10 mouse cellular contexts compared by ENCODE assay signal in the genomic region with DNA sequence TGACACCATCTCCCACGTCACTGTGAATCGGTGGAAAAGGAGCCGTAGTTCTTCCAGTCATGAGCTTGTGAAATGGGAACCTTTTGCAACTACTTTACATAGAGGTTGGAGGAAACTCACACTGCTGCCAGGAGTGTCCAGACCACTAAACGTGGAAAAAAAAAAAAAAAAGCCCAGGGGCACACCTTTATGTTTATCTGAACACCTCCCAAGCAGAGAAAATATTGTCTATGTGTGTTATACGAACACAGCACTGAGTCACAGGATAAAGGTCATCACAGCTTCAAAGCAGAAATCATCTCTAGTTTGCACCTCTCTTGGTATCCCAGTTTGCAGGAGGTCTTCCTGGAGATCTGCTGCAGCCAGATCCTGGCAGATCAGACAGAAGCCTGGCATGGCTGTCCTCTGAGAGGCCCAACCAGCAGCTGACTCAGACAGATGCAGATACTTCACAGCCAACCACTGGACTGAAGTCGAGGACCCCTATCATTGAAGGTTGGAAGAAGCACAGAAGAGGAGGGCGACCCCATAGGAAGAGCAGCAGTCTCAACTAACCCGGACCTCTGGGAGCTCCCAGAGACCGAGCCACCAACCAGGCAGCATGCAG. TPM values are rescaled to one million over a fixed set of nuclear protein-coding genes. Genes with fewer than 3 reads are reported as not detected.
DNase-seq lines count a peak whose midpoint lies in the region; ATAC-seq and TF ChIP-seq lines count a peak whose summit lies in the region.
"Had no signal": no experiment of that assay in that cellular context is flagged by ENCODE, and none has a peak within 500 bp of the region (broad histone marks: within the 10 kb centered on the region; RNA-seq: fewer than 3 reads in every experiment).

No protein-coding gene starts in this region.

- no peak for TF ChIP-seq CTCF in heart, postnatal 0 days (IDR thresholded peaks at IDR 0.05; ENCODE audit: low read depth)
- TF ChIP-seq CTCF in hindbrain, postnatal 0 days (IDR thresholded peaks at IDR 0.05; ENCODE audit: low read depth), result no peak
- no peak for TF ChIP-seq CTCF in midbrain, postnatal 0 days (IDR thresholded peaks at IDR 0.05)

- no peak overlapping the region for H3K27ac ChIP-seq in heart, postnatal 0 days (ENCODE audit: low read depth)
- H3K27ac ChIP-seq in embryonic facial prominence, embryonic 10.5 days (replicated peaks), result no peak overlapping the region
- H3K27ac ChIP-seq in hindbrain, postnatal 0 days, result no peak overlapping the region
- H3K27ac ChIP-seq in midbrain, postnatal 0 days (ENCODE audit: low read depth, low read length), result peak overlapping the region; percentile 62; the same call in 1 of the 2 replicates

- H3K4me2 ChIP-seq in heart, postnatal 0 days (ENCODE audit: low read depth, low read length), result peak overlapping the region; percentile 84
- peak overlapping the region; percentile 98 for H3K4me2 ChIP-seq in hindbrain, postnatal 0 days (ENCODE audit: low read depth, low read length)
- peak overlapping the region; percentile 93 for H3K4me2 ChIP-seq in midbrain, postnatal 0 days (ENCODE audit: low read depth, low read length, poor library complexity, severe bottlenecking)

- H3K4me3 ChIP-seq in heart, postnatal 0 days (ENCODE audit: low read depth, low read length), result peak overlapping the region; percentile 46
- peak overlapping the region; percentile 64 for H3K4me3 ChIP-seq in embryonic facial prominence, embryonic 10.5 days
- peak overlapping the region; percentile 49; the same call in 1 of the 2 replicates for H3K4me3 ChIP-seq in hindbrain, postnatal 0 days (ENCODE audit: low read length)
- peak overlapping the region; percentile 57 for H3K4me3 ChIP-seq in midbrain, postnatal 0 days (ENCODE audit: low read depth, low read length)

- TF ChIP-seq EP300 in heart, postnatal 0 days (IDR thresholded peaks at IDR 0.05; ENCODE audit: low read depth), result no peak

- 26% methylated on average over 9 of the region's 9 CpGs for WGBS in heart, postnatal 0 days
- WGBS in embryonic facial prominence, embryonic 10.5 days, result 59% methylated on average over 9 of the region's 9 CpGs
- 58% methylated on average over 9 of the region's 9 CpGs for WGBS in hindbrain, postnatal 0 days
- WGBS in midbrain, postnatal 0 days, result 53% methylated on average over 9 of the region's 9 CpGs

- peaks cover 16% of the 10 kb centered on the region for H3K27me3 ChIP-seq in heart, postnatal 0 days (ENCODE audit: control insufficient read depth, insufficient read depth, low read length)
- H3K27me3 ChIP-seq in embryonic facial prominence, embryonic 10.5 days (replicated peaks; ENCODE audit: low read depth, poor library complexity, severe bottlenecking), result peaks cover 36% of the 10 kb centered on the region
- H3K27me3 ChIP-seq in hindbrain, postnatal 0 days (ENCODE audit: insufficient read depth, low read length), result no peaks in the 10 kb centered on the region
- no peaks in the 10 kb centered on the region for H3K27me3 ChIP-seq in midbrain, postnatal 0 days (ENCODE audit: insufficient read depth, low read length)
- H3K27me3 ChIP-seq: CH12.LX had no signal

- H3K4me1 ChIP-seq in heart, postnatal 0 days (ENCODE audit: control insufficient read depth, insufficient read depth), result peaks cover 15% of the 10 kb centered on the region
- peaks cover 20% of the 10 kb centered on the region for H3K4me1 ChIP-seq in embryonic facial prominence, embryonic 10.5 days
- H3K4me1 ChIP-seq in hindbrain, postnatal 0 days (ENCODE audit: insufficient read depth, low read length), result no peaks in the 10 kb centered on the region
- no peaks in the 10 kb centered on the region for H3K4me1 ChIP-seq in midbrain, postnatal 0 days (ENCODE audit: insufficient read depth, low read length)

- no peak for DNase-seq in heart, postnatal 0 days (ENCODE audit: low spot score)
- no peak for DNase-seq in heart, adult 8-10 months (ENCODE audit: low spot score)
- no peak for DNase-seq in embryonic facial prominence, embryonic 10.5 days (ENCODE audit: low spot score)
- no peak for DNase-seq in hindbrain, postnatal 0 days (ENCODE audit: low spot score)
- DNase-seq in midbrain, postnatal 0 days (ENCODE audit: low spot score), result no peak
- no peak for DNase-seq in left cerebral cortex, postnatal 14 days (ENCODE audit: low spot score in 2 of 2)
- DNase-seq in right cerebral cortex, postnatal 10 days (ENCODE audit: low spot score in 2 of 2), result no peak
- DNase-seq in gastrocnemius, postnatal 36 days, result no peak

- no peak for ATAC-seq in heart, postnatal 0 days (ENCODE audit: insufficient read depth, low read depth)
- no peak for ATAC-seq in hindbrain, postnatal 0 days
- ATAC-seq in midbrain, postnatal 0 days (ENCODE audit: low FRiP score), result no peak

- H3K9me3 ChIP-seq in heart, postnatal 0 days (replicated peaks; ENCODE audit: control insufficient read depth, low read length), result no peaks in the 10 kb centered on the region
- no peaks in the 10 kb centered on the region for H3K9me3 ChIP-seq in embryonic facial prominence, embryonic 10.5 days
- no peaks in the 10 kb centered on the region for H3K9me3 ChIP-seq in hindbrain, postnatal 0 days (ENCODE audit: low read length)
- no peaks in the 10 kb centered on the region for H3K9me3 ChIP-seq in midbrain, postnatal 0 days (ENCODE audit: low read length)

- intact Hi-C loops in left cerebral cortex, postnatal 14 days (cut with DNase I), result no loop called here
- intact Hi-C loops in gastrocnemius, postnatal 36 days (cut with DNase I), result no loop called here

- H3K36me3 ChIP-seq in heart, postnatal 0 days (replicated peaks; ENCODE audit: control insufficient read depth, insufficient read depth, low read length), result no peaks in the 10 kb centered on the region
- H3K36me3 ChIP-seq in embryonic facial prominence, embryonic 10.5 days (replicated peaks), result no peaks in the 10 kb centered on the region
- H3K36me3 ChIP-seq in hindbrain, postnatal 0 days (ENCODE audit: insufficient read depth, low read length), result no peaks in the 10 kb centered on the region
- H3K36me3 ChIP-seq in midbrain, postnatal 0 days (ENCODE audit: insufficient read depth, low read length), result no peaks in the 10 kb centered on the region

- no peak overlapping the region for H3K9ac ChIP-seq in heart, postnatal 0 days (replicated peaks; ENCODE audit: low read depth, low read length)
- no peak overlapping the region for H3K9ac ChIP-seq in hindbrain, postnatal 0 days (replicated peaks; ENCODE audit: low read length)
- H3K9ac ChIP-seq in midbrain, postnatal 0 days (replicated peaks; ENCODE audit: low read length, poor library complexity, severe bottlenecking), result peak overlapping the region; percentile 48; the same call in 1 of the 2 replicates

RNA-seq across cellular contexts. Expression of a gene that starts 2.2 kb away (rescaled TPM):
- 28.7 TPM in 1 of 2 replicates, not detected in the other for total RNA-seq in heart, postnatal 0 days (2014; rRNA removed; ENCODE audit: low replicate concordance)
- 0.15 TPM in 1 of 2 replicates, not detected in the other for polyA plus RNA-seq in heart, postnatal 0 days (2015; fragmentation: Nextera tagmentation; extraction: Ambion mirVana)
- total RNA-seq in heart, adult 8-10 months (2022), result not detected
- 0.19 TPM in 1 of 2 replicates, not detected in the other for polyA plus RNA-seq in embryonic facial prominence, embryonic 10.5 days (2016; fragmentation: Nextera tagmentation; extraction: Ambion mirVana)
- 1.5 TPM in 2 replicates for total RNA-seq in hindbrain, postnatal 0 days (2014; rRNA removed)
- 1.6 and 1.7 TPM in 2 replicates for polyA plus RNA-seq in hindbrain, postnatal 0 days (2015; fragmentation: Nextera tagmentation; extraction: Ambion mirVana)
- 1.3 and 3.2 TPM in 2 replicates for total RNA-seq in midbrain, postnatal 0 days (2014; rRNA removed)
- 1.3 and 1.6 TPM in 2 replicates for polyA plus RNA-seq in midbrain, postnatal 0 days (2015; fragmentation: Nextera tagmentation; extraction: Ambion mirVana)
- total RNA-seq in left cerebral cortex, postnatal 14 days (2021), result 1 to 10 TPM; 3.3 to 4.1 TPM
- total RNA-seq in gastrocnemius, postnatal 36 days (2021), result not detected
- total RNA-seq: adrenal gland, postnatal 14 days; CH12.LX had no signal
